8 mouse cellular contexts compared by ENCODE assay signal in genomic region chr7:101837154-101837605, GRCm38 (mm10). TPM values are rescaled to one million over a fixed set of nuclear protein-coding genes. Genes with fewer than 3 reads are reported as not detected.
DNase-seq lines count a peak whose midpoint lies in the region; ATAC-seq and TF ChIP-seq lines count a peak whose summit lies in the region.

No protein-coding gene starts in this region.

- TF ChIP-seq EP300 in CH12.LX (IDR thresholded peaks at IDR 0.05; ENCODE audit: low read length) = no peak

- H3K4me1 ChIP-seq in heart, embryonic 13.5 days = peaks cover 36% of the 10 kb centered on the region
- H3K4me1 ChIP-seq in CH12.LX (ENCODE audit: control insufficient read depth in 1 of 2, insufficient read depth in 2 of 2) = peaks cover 3 to 30% of the 10 kb centered on the region in 2 experiments; a peak in 3 of 4 replicates
- H3K4me1 ChIP-seq in embryonic facial prominence, embryonic 14.5 days (ENCODE audit: control insufficient read depth, insufficient read depth, low read length) = peaks cover 18% of the 10 kb centered on the region
- H3K4me1 ChIP-seq in neural tube, embryonic 15.5 days = peaks cover 46% of the 10 kb centered on the region

- dilution Hi-C loops in CH12.LX (cut with MboI; ENCODE audit: extremely low pct_ligation_motif_present, extremely low pct_unique_long_range_greater_than_20kb, low sequenced_read_pairs) = no loop called here

- no peak for TF ChIP-seq POLR2A in CH12.LX (IDR thresholded peaks at IDR 0.05; ENCODE audit: low read depth, low read length)

- no peaks in the 10 kb centered on the region for H3K27me3 ChIP-seq in heart, embryonic 13.5 days (replicated peaks)
- H3K27me3 ChIP-seq in CH12.LX (replicated peaks) = no peaks in the 10 kb centered on the region
- no peaks in the 10 kb centered on the region for H3K27me3 ChIP-seq in embryonic facial prominence, embryonic 14.5 days (replicated peaks; ENCODE audit: control insufficient read depth, insufficient read depth, low read length)
- peaks cover 7% of the 10 kb centered on the region; the same call in 1 of the 2 replicates for H3K27me3 ChIP-seq in neural tube, embryonic 15.5 days (replicated peaks)

- in situ Hi-C loops in CH12.LX (cut with MboI; ENCODE audit: low pct_ligation_motif_present, low pct_unique_long_range_greater_than_20kb, low sequenced_read_pairs) = no loop called here

- H3K9ac ChIP-seq in heart, embryonic 13.5 days = peak overlapping the region; percentile 99
- peak overlapping the region; percentile 64 for H3K9ac ChIP-seq in CH12.LX (ENCODE audit: insufficient read depth, low read depth)
- H3K9ac ChIP-seq in embryonic facial prominence, embryonic 14.5 days (ENCODE audit: low read depth, low read length) = peak overlapping the region; percentile 89
- H3K9ac ChIP-seq in neural tube, embryonic 15.5 days (replicated peaks) = peak overlapping the region; percentile 62

- no peak for DNase-seq in heart, adult 11 months
- DNase-seq in CH12.LX (ENCODE audit: extremely low read depth) = no peak
- DNase-seq in embryonic facial prominence, embryonic 14.5 days (ENCODE audit: low spot score) = no peak
- peak; percentile 46 for DNase-seq in kidney, postnatal 14 days
- DNase-seq in embryo, embryonic 9.5 days (ENCODE audit: extremely low spot score) = no peak

- under 1% methylated on average over 20 of the region's 20 CpGs for WGBS in heart, embryonic 13.5 days
- under 1% methylated on average over 19 of the region's 20 CpGs for WGBS in embryonic facial prominence, embryonic 14.5 days
- WGBS in neural tube, embryonic 15.5 days = 0% methylated on average over 20 of the region's 20 CpGs

- peak overlapping the region; percentile 99 for H3K27ac ChIP-seq in heart, embryonic 13.5 days (replicated peaks)
- no peak overlapping the region for H3K27ac ChIP-seq in CH12.LX (ENCODE audit: insufficient read depth, low read depth)
- peak overlapping the region; percentile 97 for H3K27ac ChIP-seq in embryonic facial prominence, embryonic 14.5 days (replicated peaks; ENCODE audit: low read depth, low read length)
- peak overlapping the region; percentile 87 for H3K27ac ChIP-seq in neural tube, embryonic 15.5 days (replicated peaks)

- H3K4me2 ChIP-seq in heart, embryonic 13.5 days = peak overlapping the region; percentile 72
- peak overlapping the region; percentile 67 for H3K4me2 ChIP-seq in CH12.LX (ENCODE audit: insufficient read depth, low read depth, poor library complexity, severe bottlenecking)
- H3K4me2 ChIP-seq in embryonic facial prominence, embryonic 14.5 days (ENCODE audit: low read depth, low read length) = peak overlapping the region; percentile 84
- peak overlapping the region; percentile 99 for H3K4me2 ChIP-seq in neural tube, embryonic 15.5 days

- TF ChIP-seq CTCF in CH12.LX (conservative IDR thresholded peaks at IDR 0.05 in 1 of 2, IDR thresholded peaks at IDR 0.05 in 1 of 2; ENCODE audit: low read depth in 2 of 2, low read length in 2 of 2) = no peak

- peaks cover 19% of the 10 kb centered on the region for H3K79me2 ChIP-seq in CH12.LX (replicated peaks; ENCODE audit: control insufficient read depth, extremely low read depth, insufficient read depth, poor library complexity, severe bottlenecking)

- peak overlapping the region; percentile 96 for H3K4me3 ChIP-seq in heart, embryonic 13.5 days
- peak overlapping the region; percentile 80 to 92 (median 85) for H3K4me3 ChIP-seq in CH12.LX (replicated peaks in 1 of 3; ENCODE audit: low read depth in 2 of 3, low read length in 2 of 3, poor library complexity in 1 of 3)
- H3K4me3 ChIP-seq in embryonic facial prominence, embryonic 14.5 days (ENCODE audit: low read depth, low read length) = peak overlapping the region; percentile 87
- peak overlapping the region; percentile 61 for H3K4me3 ChIP-seq in neural tube, embryonic 15.5 days (replicated peaks)

- TF ChIP-seq RAD21 in CH12.LX (IDR thresholded peaks at IDR 0.05; ENCODE audit: low read depth, low read length) = no peak

- ATAC-seq in heart, embryonic 13.5 days (ENCODE audit: extremely low read depth, insufficient number of reproducible peaks, low FRiP score, low TSS enrichment) = no peak
- ATAC-seq in embryonic facial prominence, embryonic 14.5 days (ENCODE audit: low read depth) = no peak
- ATAC-seq in neural tube, embryonic 15.5 days (ENCODE audit: low FRiP score) = peak; percentile 7; the same call in 1 of the 2 replicates
- no peak for ATAC-seq in cerebellum, adult (ENCODE audit: insufficient number of reproducible peaks, low FRiP score, low TSS enrichment)

- H3K9me3 ChIP-seq in heart, embryonic 13.5 days = no peaks in the 10 kb centered on the region
- no peaks in the 10 kb centered on the region for H3K9me3 ChIP-seq in CH12.LX (replicated peaks; ENCODE audit: low read length)
- no peaks in the 10 kb centered on the region for H3K9me3 ChIP-seq in embryonic facial prominence, embryonic 14.5 days (ENCODE audit: control insufficient read depth, low read length)
- H3K9me3 ChIP-seq in neural tube, embryonic 15.5 days (replicated peaks) = no peaks in the 10 kb centered on the region

- H3K36me3 ChIP-seq in heart, embryonic 13.5 days = peaks cover 28% of the 10 kb centered on the region
- peaks cover 14 to 33% of the 10 kb centered on the region in 2 experiments for H3K36me3 ChIP-seq in CH12.LX (replicated peaks in 1 of 2; ENCODE audit: control insufficient read depth in 1 of 2, insufficient read depth in 1 of 2, low read length in 1 of 2)
- peaks cover 15% of the 10 kb centered on the region for H3K36me3 ChIP-seq in embryonic facial prominence, embryonic 14.5 days (ENCODE audit: control insufficient read depth, insufficient read depth, low read length)
- H3K36me3 ChIP-seq in neural tube, embryonic 15.5 days = no peaks in the 10 kb centered on the region

TF ChIP-seq in CH12.LX, 34 proteins besides CTCF, POLR2A, EP300 and RAD21:
- TF ChIP-seq UBTF (IDR thresholded peaks at IDR 0.05; ENCODE audit: low read depth, low read length) (no peak), ZNF384 (IDR thresholded peaks at IDR 0.05; ENCODE audit: low read depth, low read length) (no peak), HCFC1 (IDR thresholded peaks at IDR 0.05; ENCODE audit: low read depth, low read length) (no peak), JUND (conservative IDR thresholded peaks at IDR 0.05; ENCODE audit: low read depth, low read length) (no peak), ELF1 (IDR thresholded peaks at IDR 0.05; ENCODE audit: low read depth, low read length) (no peak), ZMIZ1 (IDR thresholded peaks at IDR 0.05; ENCODE audit: low read depth, low read length) (no peak), MAFK (IDR thresholded peaks at IDR 0.05; ENCODE audit: insufficient replicate concordance, low read length) (no peak), NELFE (IDR thresholded peaks at IDR 0.05; ENCODE audit: low read depth, low read length) (no peak)

RNA-seq across cellular contexts. Expression of gene Inppl1, which starts 0.8 kb away (rescaled TPM):
- polyA plus RNA-seq in heart, embryonic 13.5 days (2015; fragmentation: Nextera tagmentation; extraction: Ambion mirVana) = 44.9 and 56.3 TPM in 2 replicates
- 36.1 and 44.3 TPM in 2 replicates for total RNA-seq in CH12.LX (2012; rRNA removed)
- 21.6 and 27.3 TPM in 2 replicates for total RNA-seq in CH12.LX (2014; rRNA removed)
- polyA plus RNA-seq in CH12.LX (2012; ENCODE audit: insufficient read length, low read depth) = 35.7 and 37.9 TPM in 2 replicates
- 34.3 and 36.2 TPM in 2 replicates for polyA plus RNA-seq in embryonic facial prominence, embryonic 14.5 days (2014; fragmentation: Nextera tagmentation; extraction: Ambion mirVana)
- polyA plus RNA-seq in neural tube, embryonic 15.5 days (2015; fragmentation: Nextera tagmentation; extraction: Ambion mirVana) = 11.5 and 16.2 TPM in 2 replicates

RNA-seq across cellular contexts. Expression of gene Phox2a, which starts 19.1 kb away (rescaled TPM):
- 0.11 and 0.32 TPM in 2 replicates for polyA plus RNA-seq in heart, embryonic 13.5 days (2015; fragmentation: Nextera tagmentation; extraction: Ambion mirVana)
- total RNA-seq in CH12.LX (2012; rRNA removed) (not detected in 2 replicates), CH12.LX (2014; rRNA removed) (not detected in 2 replicates)
- not detected in 2 replicates for polyA plus RNA-seq in CH12.LX (2012; ENCODE audit: insufficient read length, low read depth)
- 1.5 and 1.7 TPM in 2 replicates for polyA plus RNA-seq in embryonic facial prominence, embryonic 14.5 days (2014; fragmentation: Nextera tagmentation; extraction: Ambion mirVana)
- 1.6 and 1.9 TPM in 2 replicates for polyA plus RNA-seq in neural tube, embryonic 15.5 days (2015; fragmentation: Nextera tagmentation; extraction: Ambion mirVana)

RNA-seq across cellular contexts. Expression of gene Folr2, which starts 19.8 kb away (rescaled TPM):
- polyA plus RNA-seq in heart, embryonic 13.5 days (2015; fragmentation: Nextera tagmentation; extraction: Ambion mirVana) = 1.6 and 1.8 TPM in 2 replicates
- total RNA-seq in CH12.LX (2012; rRNA removed) = not detected in 2 replicates
- not detected in 2 replicates for total RNA-seq in CH12.LX (2014; rRNA removed)
- not detected in 2 replicates for polyA plus RNA-seq in CH12.LX (2012; ENCODE audit: insufficient read length, low read depth)
- polyA plus RNA-seq in embryonic facial prominence, embryonic 14.5 days (2014; fragmentation: Nextera tagmentation; extraction: Ambion mirVana) = 3.9 and 4.0 TPM in 2 replicates
- 2.1 TPM in 2 replicates for polyA plus RNA-seq in neural tube, embryonic 15.5 days (2015; fragmentation: Nextera tagmentation; extraction: Ambion mirVana)

RNA-seq across cellular contexts. Expression of gene Anapc15, which starts 26.3 kb away (rescaled TPM):
- polyA plus RNA-seq in heart, embryonic 13.5 days (2015; fragmentation: Nextera tagmentation; extraction: Ambion mirVana) = 61.7 and 64.4 TPM in 2 replicates
- total RNA-seq in CH12.LX (2012; rRNA removed) (69.1 and 88.8 TPM in 2 replicates), CH12.LX (2014; rRNA removed) (90.6 and 98.5 TPM in 2 replicates)
- 97.1 and 107 TPM in 2 replicates for polyA plus RNA-seq in CH12.LX (2012; ENCODE audit: insufficient read length, low read depth)
- 60.8 and 62.0 TPM in 2 replicates for polyA plus RNA-seq in embryonic facial prominence, embryonic 14.5 days (2014; fragmentation: Nextera tagmentation; extraction: Ambion mirVana)
- 73.6 and 74.3 TPM in 2 replicates for polyA plus RNA-seq in neural tube, embryonic 15.5 days (2015; fragmentation: Nextera tagmentation; extraction: Ambion mirVana)

RNA-seq across cellular contexts. Expression of gene Folr1, which starts 33.4 kb away (rescaled TPM):
- polyA plus RNA-seq in heart, embryonic 13.5 days (2015; fragmentation: Nextera tagmentation; extraction: Ambion mirVana) = 4.7 and 6.4 TPM in 2 replicates
- total RNA-seq in CH12.LX (2012; rRNA removed) (0.25 and 0.34 TPM in 2 replicates), CH12.LX (2014; rRNA removed) (not detected in 2 replicates)
- polyA plus RNA-seq in CH12.LX (2012; ENCODE audit: insufficient read length, low read depth) = not detected in 2 replicates
- polyA plus RNA-seq in embryonic facial prominence, embryonic 14.5 days (2014; fragmentation: Nextera tagmentation; extraction: Ambion mirVana) = 1.4 and 4.5 TPM in 2 replicates
- 1.7 and 8.7 TPM in 2 replicates for polyA plus RNA-seq in neural tube, embryonic 15.5 days (2015; fragmentation: Nextera tagmentation; extraction: Ambion mirVana)
